Mouse (Mus musculus) lung, embryonic 14.5 days (tissue): Measurements from ENCODE around the gene Trim34a. TPM values are rescaled to one million over a fixed set of nuclear protein-coding genes. Genes with fewer than 3 reads are reported as not detected.
A peak's percentile ranks its signal among the peaks of the same experiment; 100 is the strongest.
"Not testable (repeated sequence)": the region's sequence is repeated elsewhere in the genome, so short reads cannot be mapped to it uniquely, and the experiment has no call there.

Experiments used
- ATAC-seq: fragments of 200-750 bp; cut with Nextera tagmentation; 2 replicates; pipeline ENCODE4 v1.8.0; 2017; ENCODE audit warnings: mild to moderate bottlenecking, moderate TSS enrichment, moderate library complexity; ENCODE audit not compliant: insufficient read depth
- DNase-seq: peaks from one replicate; pipeline ENCODE4 v3.0.0-alpha.2; 2015
- H3K27ac ChIP-seq: fragments of 300-500 bp; sonication (generic); 2 replicates; pipeline ENCODE4 v1.5.1; 2014; ENCODE audit warnings: low read depth, mild to moderate bottlenecking, moderate library complexity
- H3K27me3 ChIP-seq: fragments of 300-500 bp; sonication (generic); 2 replicates; pipeline ENCODE4 v1.6.1; 2014; ENCODE audit warnings: low read length, control low read depth; ENCODE audit not compliant: insufficient read depth
- H3K36me3 ChIP-seq: fragments of 300-500 bp; sonication (generic); 2 replicates; pipeline ENCODE4 v1.6.1; 2014; ENCODE audit warnings: control low read depth; ENCODE audit not compliant: insufficient read depth
- H3K4me1 ChIP-seq: fragments of 300-500 bp; sonication (generic); 2 replicates; pipeline ENCODE4 v1.6.1; 2014; ENCODE audit warnings: antibody characterized with exemption, control low read depth; ENCODE audit not compliant: insufficient read depth
- H3K4me2 ChIP-seq: fragments of 300-500 bp; sonication (generic); 2 replicates; pipeline ENCODE4 v1.6.1; 2014; ENCODE audit warnings: mild to moderate bottlenecking
- H3K4me3 ChIP-seq: fragments of 300-500 bp; sonication (generic); 2 replicates; pipeline ENCODE4 v1.5.1; 2014; ENCODE audit warnings: low read depth, low read length
- H3K9ac ChIP-seq: fragments of 300-500 bp; sonication (generic); 2 replicates; pipeline ENCODE4 v1.6.1; 2014
- H3K9me3 ChIP-seq: fragments of 300-500 bp; sonication (generic); 2 replicates; pipeline ENCODE4 v1.6.1; 2016; ENCODE audit warnings: low read depth, low read length, control low read depth
- CTCF ChIP-seq: IDR thresholded peaks from 2 replicates; pipeline ENCODE4 v1.5.1; 2016; ENCODE audit warnings: antibody characterized with exemption, low read depth
- WGBS: fragments of 180-500 bp; shearing (Covaris S2); extraction: QIAGEN DNeasy Blood & Tissue Kit; methylation state at CpG from one replicate; pipeline ENCODE4 v1.1.7; 2014; 5-methylcytosine and 5-hydroxymethylcytosine counted together
- polyA plus RNA-seq: library from polyadenylated mRNA; unstranded; fragments of >200 nt; fragmentation: Nextera tagmentation; extraction: Ambion mirVana; gene quantifications from 2 replicates; pipeline ENCODE4 v1.2.1, GENCODE M21; 2014

The Trim34a gene
- polyA plus RNA-seq, 1 experiment from 2014 or later, result 1.6 TPM

GRCm38 (mm10) chr7:104218701-104219569 is 25.3 kb upstream of the Trim34a start, which contains the start of gene Trim6:
TSS of gene Trim6 (plus strand) at chr7:104218793.
- no peak for TF ChIP-seq CTCF
- Histone ChIP-seq H3K27me3 (no peaks in the 10 kb centered on the region), H3K9me3 (no peaks in the 10 kb centered on the region), H3K27ac (no peak within 1 kb of the TSS), H3K4me2 (peak within 1 kb of the TSS; percentile 63), H3K4me1 (no peaks in the 10 kb centered on the region; the same call in 1 of the 2 replicates), H3K4me3 (peak within 1 kb of the TSS; percentile 37), H3K36me3 (no peaks in the 10 kb centered on the region), H3K9ac (peak within 1 kb of the TSS; percentile 50)
- peak; percentile 91; the same call in 1 of the 2 replicates for ATAC-seq
- WGBS, result 3% methylated on average over 37 of the region's 37 CpGs
- DNase-seq, result peak; percentile 78

DNA sequence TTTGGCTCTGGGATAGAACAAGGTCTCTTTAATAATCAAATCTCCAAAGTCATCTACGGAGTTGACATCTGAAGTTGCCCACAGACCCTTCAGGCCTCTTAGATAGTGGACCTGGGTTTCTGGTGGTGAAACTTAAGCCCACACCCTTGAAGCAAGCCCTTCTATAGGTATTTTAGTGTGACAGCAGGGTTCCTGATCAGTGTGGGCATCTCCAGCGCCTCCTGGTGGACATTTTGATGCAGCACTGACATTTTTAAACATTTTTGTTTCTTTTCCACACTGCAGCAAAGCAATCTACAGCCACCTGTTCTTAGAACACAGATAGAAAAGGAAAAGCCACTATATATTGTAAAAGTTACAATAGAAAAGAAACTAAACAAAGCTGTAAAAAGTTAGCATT is 13.1 kb upstream of the Trim34a start:
- Histone ChIP-seq H3K27me3 (no peaks in the 10 kb centered on the region), H3K4me3 (no peak overlapping the region), H3K9me3 (no peaks in the 10 kb centered on the region), H3K36me3 (no peaks in the 10 kb centered on the region), H3K9ac (no peak overlapping the region), H3K27ac (no peak overlapping the region), H3K4me1 (no peaks in the 10 kb centered on the region), H3K4me2 (no peak overlapping the region)
- WGBS, result 39% methylated on average over 2 of the region's 2 CpGs
- TF ChIP-seq CTCF, result peak; percentile 71
- ATAC-seq (no peak), DNase-seq (peak; percentile 42)

DNA sequence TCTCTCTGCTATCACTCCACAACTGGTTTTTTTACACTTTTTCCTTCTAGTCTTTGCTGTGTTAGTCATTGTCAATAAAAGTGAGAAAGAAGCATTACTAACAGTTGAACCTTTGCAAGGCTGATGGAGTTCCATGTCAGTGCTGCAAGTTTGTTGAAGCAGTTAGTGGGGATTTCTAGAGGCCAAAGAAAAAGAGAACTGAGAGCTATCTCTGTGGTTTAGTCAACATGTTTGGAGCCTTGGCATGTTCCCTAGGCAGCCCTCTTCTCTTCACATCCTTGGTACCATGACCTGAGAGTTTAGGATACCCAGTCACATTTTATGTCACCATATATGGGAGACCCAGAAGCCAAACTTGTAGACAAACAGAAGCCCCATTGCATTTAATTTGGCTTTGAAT is 3.4 kb upstream of the Trim34a start:
- Histone ChIP-seq H3K36me3 (no peaks in the 10 kb centered on the region), H3K4me1 (no peaks in the 10 kb centered on the region), H3K27me3 (no peaks in the 10 kb centered on the region), H3K4me3 (no peak overlapping the region), H3K27ac (no peak overlapping the region), H3K9ac (no peak overlapping the region), H3K4me2 (no peak overlapping the region), H3K9me3 (no peaks in the 10 kb centered on the region)
- no peak for ATAC-seq
- no peak for DNase-seq
- no peak for TF ChIP-seq CTCF

DNA sequence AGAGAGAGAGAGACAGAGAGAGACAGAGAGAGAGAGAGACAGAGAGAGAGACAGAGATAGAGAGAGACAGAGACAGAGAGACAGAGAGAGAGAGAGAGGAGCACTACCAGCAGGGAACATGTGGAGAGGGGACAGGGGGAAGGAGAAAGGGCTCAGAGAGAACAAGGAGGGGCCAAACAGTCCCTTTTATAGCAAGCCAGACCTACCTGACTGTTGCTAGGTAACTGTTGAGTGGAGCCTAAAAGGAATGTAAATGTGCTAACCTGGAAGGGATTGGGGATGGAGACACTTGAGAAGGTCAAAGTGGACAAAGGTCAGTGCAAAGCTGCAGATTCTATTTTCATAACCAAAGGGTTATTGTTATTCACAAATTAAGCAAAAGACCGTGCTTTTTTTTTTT is 641 bp upstream of the Trim34a start:
- WGBS, result 46% methylated on average over 1 of the region's 1 CpGs
- DNase-seq (no peak), ATAC-seq (0 out of 2 replicates have a peak, but pooled peaks have one; percentile 47)
- no peaks in the 10 kb centered on the region for H3K4me1 ChIP-seq
- no peak overlapping the region for H3K27ac ChIP-seq
- no peak overlapping the region for H3K9ac ChIP-seq
- no peak overlapping the region for H3K4me3 ChIP-seq
- H3K27me3 ChIP-seq, result no peaks in the 10 kb centered on the region
- H3K9me3 ChIP-seq, result no peaks in the 10 kb centered on the region
- peak overlapping the region; percentile 67; the same call in 1 of the 2 replicates for H3K4me2 ChIP-seq
- no peak for TF ChIP-seq CTCF
- no peaks in the 10 kb centered on the region for H3K36me3 ChIP-seq

DNA sequence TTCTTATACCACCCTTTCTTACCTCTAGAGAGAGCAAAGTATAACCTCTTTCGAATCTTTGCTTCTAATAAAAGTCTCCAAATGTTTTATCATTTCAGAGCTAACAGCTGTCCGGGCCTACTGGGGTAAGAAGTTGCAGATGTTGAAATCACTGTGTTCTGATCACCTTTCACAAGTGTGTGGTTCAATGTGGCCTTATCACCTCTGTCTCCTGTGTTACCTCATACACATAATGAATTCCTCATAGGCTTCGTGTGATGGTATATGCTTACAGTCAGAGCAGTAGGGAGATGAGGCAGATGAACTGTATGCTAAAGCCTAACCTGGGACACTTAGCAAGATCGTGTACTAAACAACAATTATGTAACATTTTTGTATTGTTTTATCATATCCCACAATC is 16.1 kb downstream of the Trim34a start:
- not testable (repeated sequence) for DNase-seq, ATAC-seq, H3K4me2 ChIP-seq, H3K9ac ChIP-seq, H3K4me3 ChIP-seq, H3K36me3 ChIP-seq, H3K9me3 ChIP-seq, H3K27me3 ChIP-seq, H3K27ac ChIP-seq, H3K4me1 ChIP-seq
- WGBS, result 80% methylated on average over 4 of the region's 4 CpGs

DNA sequence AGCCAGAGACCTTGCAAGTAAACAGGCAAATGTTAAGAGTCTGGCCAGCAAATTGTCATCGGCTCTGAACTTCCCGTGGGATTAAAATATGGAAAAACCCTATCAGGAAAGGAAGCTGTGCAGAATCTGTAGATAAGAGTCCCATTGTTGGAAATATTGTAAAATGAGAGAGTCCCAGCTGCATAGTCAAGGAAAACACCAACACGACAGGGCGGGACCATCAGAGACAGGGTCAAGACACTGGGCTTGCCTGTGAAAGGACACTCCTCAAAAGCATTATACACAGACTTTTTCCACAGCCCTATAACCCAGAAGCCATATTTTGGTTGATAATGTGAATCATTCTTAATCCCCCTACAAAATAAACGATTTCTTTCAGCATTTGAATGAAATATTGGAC is 21.1 kb downstream of the Trim34a start:
- not testable (repeated sequence) for H3K4me1 ChIP-seq, H3K36me3 ChIP-seq, H3K27me3 ChIP-seq, DNase-seq, H3K27ac ChIP-seq, H3K9me3 ChIP-seq, ATAC-seq, H3K4me2 ChIP-seq, H3K9ac ChIP-seq, H3K4me3 ChIP-seq
- WGBS, result 82% methylated on average over 3 of the region's 5 CpGs

GRCm38 (mm10) chr7:104279361-104279760 is 35.1 kb downstream of the Trim34a start:
- ATAC-seq, H3K27ac ChIP-seq, H3K4me1 ChIP-seq, H3K4me2 ChIP-seq, H3K4me3 ChIP-seq, H3K36me3 ChIP-seq, DNase-seq, H3K9me3 ChIP-seq, H3K27me3 ChIP-seq, H3K9ac ChIP-seq: not testable (repeated sequence)
- WGBS, result 69% methylated on average over 2 of the region's 3 CpGs

GRCm38 (mm10) chr7:104287576-104288443 is 43.6 kb downstream of the Trim34a start, which contains the start of gene Trim5:
TSS of gene Trim5 (minus strand) at chr7:104288094.
- peak; percentile 96 for ATAC-seq
- not testable (repeated sequence) for H3K27ac ChIP-seq, H3K36me3 ChIP-seq, H3K4me1 ChIP-seq, H3K27me3 ChIP-seq, DNase-seq, H3K9ac ChIP-seq, H3K9me3 ChIP-seq
- Histone ChIP-seq H3K4me3 (0 out of 2 replicates have a peak within 1 kb of the TSS, but pooled peaks have one; percentile 1), H3K4me2 (peak within 1 kb of the TSS; percentile 26)
- WGBS, result 35% methylated on average over 14 of the region's 14 CpGs
